Mouse (Mus musculus): ENCODE data around the gene Morn5. TPM values are rescaled to one million over a fixed set of nuclear protein-coding genes. Genes with fewer than 3 reads are reported as not detected.

Morn5 gene
- total and polyA plus RNA-seq, 3 experiments, result 0.81 to 1.3 TPM; not detected in 1

DNA sequence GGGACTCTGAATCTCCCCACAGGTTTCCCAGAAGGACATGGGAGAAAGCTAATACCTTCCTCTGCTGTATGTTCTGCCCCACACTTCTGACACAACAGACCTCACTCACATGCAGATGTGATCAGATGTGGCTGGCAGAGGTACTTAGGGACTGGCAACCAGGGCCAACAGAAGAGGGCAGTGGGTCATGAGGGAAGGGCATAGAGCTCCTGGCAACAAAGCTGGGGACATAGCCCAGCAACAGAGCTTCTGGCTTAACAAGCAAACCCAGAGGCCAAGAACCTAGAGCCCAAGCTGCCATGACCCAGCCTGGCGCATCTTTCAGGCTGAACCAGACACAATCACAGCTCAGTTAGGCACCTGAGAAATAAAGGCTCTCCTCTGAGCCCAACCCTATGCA is 35.8 kb downstream of the Morn5 start:
- Histone ChIP-seq H3K4me1 (ENCODE audit: control insufficient read depth in 1 of 2, insufficient read depth in 2 of 2, low read length in 2 of 2) (peaks cover 0 to 2% of the 10 kb centered on the region in 2 experiments; a peak in 1 of 4 replicates), H3K9me3 (replicated peaks; ENCODE audit: insufficient read depth, low read length) (no peaks in the 10 kb centered on the region), H3K79me2 (ENCODE audit: control insufficient read depth, insufficient read depth, low read length, poor library complexity) (no peaks in the 10 kb centered on the region), H3K27me3 (ENCODE audit: control insufficient read depth in 1 of 2, insufficient read depth in 2 of 2, low read length in 2 of 2) (no peaks in the 10 kb centered on the region), H3K36me3 (ENCODE audit: control insufficient read depth in 1 of 2, insufficient read depth in 2 of 2, low read length in 2 of 2) (no peaks in the 10 kb centered on the region), H3K9ac (ENCODE audit: control insufficient read depth, low read depth, low read length, poor library complexity, severe bottlenecking) (no peak overlapping the region), H3K4me3 (ENCODE audit: control insufficient read depth in 1 of 2, insufficient read depth in 1 of 2, low read depth in 2 of 2, low read length in 2 of 2) (no peak overlapping the region), H3K27ac (ENCODE audit: control insufficient read depth, low read depth, low read length) (no peak overlapping the region)
- no peak for DNase-seq (ENCODE audit: low read depth, low spot score)
- no peak for TF ChIP-seq ZNF384 (IDR thresholded peaks at IDR 0.05; ENCODE audit: low read depth, low read length)
- no peak for TF ChIP-seq USF1 (IDR thresholded peaks at IDR 0.05; ENCODE audit: low read depth, low read length)
- no peak for TF ChIP-seq POLR2AphosphoS5 (IDR thresholded peaks at IDR 0.05; ENCODE audit: borderline replicate concordance, low read depth, low read length)
- TF ChIP-seq ZC3H11A (IDR thresholded peaks at IDR 0.05; ENCODE audit: low read depth, low read length), result no peak
- TF ChIP-seq ETS1 (IDR thresholded peaks at IDR 0.05; ENCODE audit: low read depth, low read length), result no peak
- no peak for TF ChIP-seq CHD2 (IDR thresholded peaks at IDR 0.05; ENCODE audit: low read length)
- no peak for TF ChIP-seq MXI1 (IDR thresholded peaks at IDR 0.05; ENCODE audit: low read depth, low read length)
- TF ChIP-seq MAFK (IDR thresholded peaks at IDR 0.05; ENCODE audit: borderline replicate concordance, low read depth, low read length), result no peak
- no peak for TF ChIP-seq CTCF (IDR thresholded peaks at IDR 0.05 in 2 of 3, conservative IDR thresholded peaks at IDR 0.05 in 1 of 3; ENCODE audit: control insufficient read depth in 1 of 3, insufficient read depth in 1 of 3, low read depth in 2 of 3, low read length in 3 of 3, poor library complexity in 1 of 3, severe bottlenecking in 1 of 3)
- no peak for TF ChIP-seq ZKSCAN1 (IDR thresholded peaks at IDR 0.05; ENCODE audit: low read depth, low read length)
- TF ChIP-seq HCFC1 (IDR thresholded peaks at IDR 0.05; ENCODE audit: low read depth, low read length), result no peak
- no peak for TF ChIP-seq RAD21 (IDR thresholded peaks at IDR 0.05; ENCODE audit: low read depth, low read length)
- no peak for TF ChIP-seq MAX (IDR thresholded peaks at IDR 0.05; ENCODE audit: low read length)
- no peak for TF ChIP-seq POLR2A (IDR thresholded peaks at IDR 0.05; ENCODE audit: control insufficient read depth in 1 of 2, insufficient read depth in 1 of 2, low read depth in 1 of 2, low read length in 2 of 2, poor library complexity in 1 of 2)
- no peak for TF ChIP-seq ELF1 (IDR thresholded peaks at IDR 0.05; ENCODE audit: low read depth, low read length)
- TF ChIP-seq GATA1 (IDR thresholded peaks at IDR 0.05; ENCODE audit: low read depth, low read length), result no peak
- TF ChIP-seq SMC3 (IDR thresholded peaks at IDR 0.05; ENCODE audit: low read depth, low read length), result no peak
- TF ChIP-seq NELFE (IDR thresholded peaks at IDR 0.05; ENCODE audit: low read depth, low read length), result no peak
- no peak for TF ChIP-seq SIN3A (IDR thresholded peaks at IDR 0.05; ENCODE audit: low read length)

DNA sequence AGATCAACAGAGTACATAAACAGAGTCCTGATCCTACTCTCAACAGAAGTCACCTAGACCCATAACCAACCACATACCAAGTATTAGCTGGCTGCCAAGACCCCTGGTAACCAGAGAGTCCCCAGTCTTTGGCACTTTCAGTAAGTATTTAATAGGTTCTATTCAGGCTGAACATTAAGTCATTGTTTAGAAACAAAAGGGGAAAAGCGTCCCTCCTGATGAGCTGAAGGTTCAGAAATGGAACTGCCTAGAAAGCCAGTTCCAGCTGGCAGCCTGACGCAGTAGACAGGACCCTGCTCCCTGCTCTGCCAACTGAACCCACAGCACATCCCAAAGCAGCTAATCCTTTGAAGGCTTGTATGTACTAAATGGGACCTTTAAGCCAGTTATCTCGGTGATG is 39.9 kb downstream of the Morn5 start:
- Histone ChIP-seq H3K27me3 (ENCODE audit: control insufficient read depth in 1 of 2, insufficient read depth in 2 of 2, low read length in 2 of 2) (no peaks in the 10 kb centered on the region), H3K36me3 (ENCODE audit: control insufficient read depth in 1 of 2, insufficient read depth in 2 of 2, low read length in 2 of 2) (peaks cover 0 to 12% of the 10 kb centered on the region in 2 experiments; a peak in 2 of 4 replicates), H3K9me3 (replicated peaks; ENCODE audit: insufficient read depth, low read length) (no peaks in the 10 kb centered on the region), H3K4me1 (ENCODE audit: control insufficient read depth in 1 of 2, insufficient read depth in 2 of 2, low read length in 2 of 2) (peaks cover 12 to 25% of the 10 kb centered on the region in 2 experiments), H3K9ac (ENCODE audit: control insufficient read depth, low read depth, low read length, poor library complexity, severe bottlenecking) (no peak overlapping the region), H3K27ac (ENCODE audit: control insufficient read depth, low read depth, low read length) (no peak overlapping the region), H3K79me2 (ENCODE audit: control insufficient read depth, insufficient read depth, low read length, poor library complexity) (no peaks in the 10 kb centered on the region), H3K4me3 (ENCODE audit: control insufficient read depth in 1 of 2, insufficient read depth in 1 of 2, low read depth in 2 of 2, low read length in 2 of 2) (no peak overlapping the region)
- DNase-seq (ENCODE audit: low read depth, low spot score), result no peak
- no peak for TF ChIP-seq MAFK (IDR thresholded peaks at IDR 0.05; ENCODE audit: borderline replicate concordance, low read depth, low read length)
- no peak for TF ChIP-seq ZKSCAN1 (IDR thresholded peaks at IDR 0.05; ENCODE audit: low read depth, low read length)
- no peak for TF ChIP-seq GATA1 (IDR thresholded peaks at IDR 0.05; ENCODE audit: low read depth, low read length)
